Mouse (Mus musculus) liver, adult 2 months (tissue): ENCODE results near the gene Mrpl22. TPM values are rescaled to one million over a fixed set of nuclear protein-coding genes. Genes with fewer than 3 reads are reported as not detected.

Source experiments
- DNase-seq: peaks from one replicate; pipeline ENCODE4 v3.0.0-alpha.2; 2011; ENCODE audit warnings: low read depth, low spot score; ENCODE audit errors: extremely low read depth
- H3K27ac ChIP-seq: fragments of 200-500 bp; replicated peaks from 2 replicates; pipeline ENCODE4 v1.5.1; 2012; ENCODE audit warnings: low read depth, mild to moderate bottlenecking, control low read depth, inconsistent platforms, low read length; ENCODE audit not compliant: insufficient read depth
- H3K27me3 ChIP-seq: fragments of 200-500 bp; 2 replicates; pipeline ENCODE4 v1.6.1; 2012; ENCODE audit warnings: mild to moderate bottlenecking, moderate library complexity, low read length, inconsistent platforms; ENCODE audit not compliant: control insufficient read depth, insufficient read depth
- H3K36me3 ChIP-seq: fragments of 200-500 bp; 2 replicates; pipeline ENCODE4 v1.6.1; 2012; ENCODE audit warnings: low read length, inconsistent platforms; ENCODE audit not compliant: control insufficient read depth, insufficient read depth
- H3K4me1 ChIP-seq: fragments of 200-500 bp; 2 replicates; pipeline ENCODE4 v1.6.1; 2011; ENCODE audit warnings: low read length; ENCODE audit not compliant: control insufficient read depth, insufficient read depth
- H3K4me3 ChIP-seq: fragments of 200-500 bp; 2 replicates; pipeline ENCODE4 v1.5.1; 2011; ENCODE audit warnings: low read depth, mild to moderate bottlenecking, control low read depth, low read length, moderate library complexity; ENCODE audit not compliant: insufficient read depth
- H3K79me2 ChIP-seq: fragments of 200-500 bp; 2 replicates; pipeline ENCODE4 v1.6.1; 2012; ENCODE audit warnings: inconsistent platforms, mild to moderate bottlenecking, low read length, moderate library complexity; ENCODE audit not compliant: control insufficient read depth, insufficient read depth
- H3K9ac ChIP-seq: fragments of 200-500 bp; 2 replicates; pipeline ENCODE4 v1.6.1; 2012; ENCODE audit warnings: low read depth, mild to moderate bottlenecking, control low read depth, inconsistent platforms, low read length
- CTCF ChIP-seq: fragments of 200-500 bp; IDR thresholded peaks from 2 replicates; pipeline ENCODE4 v1.5.1; 2011; ENCODE audit warnings: low read depth, low read length, control low read depth
- POLR2A ChIP-seq: fragments of 200-500 bp; IDR thresholded peaks from 2 replicates; pipeline ENCODE4 v1.6.1; 2011; ENCODE audit warnings: low read length, control low read depth; ENCODE audit not compliant: insufficient read depth; ENCODE audit errors: extremely low read depth
- WGBS: fragments of 180-500 bp; shearing (Covaris S2); methylation state at CpG from one replicate; pipeline ENCODE4 v1.1.7; 2018; 5-methylcytosine and 5-hydroxymethylcytosine counted together
- polyA plus RNA-seq: library from polyadenylated mRNA; depleted of rRNA; stranded (reverse); fragments of >200 nt; gene quantifications from 2 replicates; pipeline ENCODE4 v1.2.3, GENCODE M21; 2012; rRNA removed
- total RNA-seq: library from RNA; depleted of rRNA; stranded (reverse); fragments of >200 nt; gene quantifications from 2 replicates; pipeline ENCODE4 v1.2.3, GENCODE M21; 2014; rRNA removed

Gene Mrpl22
- total RNA-seq (34.5 and 41.1 TPM in 2 replicates), polyA plus RNA-seq (57.1 and 63.4 TPM in 2 replicates)

- peaks cover 11% of the 10 kb centered on the region for H3K4me1 ChIP-seq
- H3K9ac ChIP-seq = peak within 1 kb of the TSS; percentile 75
- under 1% methylated on average over 34 of the region's 34 CpGs for WGBS
- peak; percentile 88 for DNase-seq
- peak within 1 kb of the TSS; percentile 68 for H3K4me3 ChIP-seq
- H3K36me3 ChIP-seq = peaks cover 26% of the 10 kb centered on the region
- TF ChIP-seq POLR2A (peak; percentile 50; the same call in 1 of the 2 replicates), CTCF (no peak)
- H3K79me2 ChIP-seq = peaks cover 4% of the 10 kb centered on the region; the same call in 1 of the 2 replicates
- H3K27ac ChIP-seq = peak within 1 kb of the TSS; percentile 62
- no peaks in the 10 kb centered on the region for H3K27me3 ChIP-seq
Measured at GRCm38 (mm10) chr11:58171459-58172091, at the start of gene Mrpl22. Mrpl22 (plus strand) TSS chr11:58171661.

- Histone ChIP-seq H3K27me3 (no peaks in the 10 kb centered on the region), H3K27ac (no peak overlapping the region), H3K36me3 (peaks cover 21% of the 10 kb centered on the region; the same call in 1 of the 2 replicates), H3K9ac (no peak overlapping the region), H3K4me1 (peaks cover 7% of the 10 kb centered on the region), H3K79me2 (no peaks in the 10 kb centered on the region), H3K4me3 (no peak overlapping the region)
- no peak for TF ChIP-seq CTCF
- TF ChIP-seq POLR2A = no peak
- no peak for DNase-seq
- WGBS = 92% methylated on average over 2 of the region's 2 CpGs
Measured at GRCm38 (mm10) chr11:58123711-58124110, 47.8 kb upstream of the Mrpl22 start.

GRCm38 (mm10) chr11:58125021-58125420, 46.4 kb upstream of the Mrpl22 start:
- H3K27ac ChIP-seq = no peak overlapping the region
- TF ChIP-seq POLR2A (no peak), CTCF (no peak)
- H3K36me3 ChIP-seq = peaks cover 23% of the 10 kb centered on the region; the same call in 1 of the 2 replicates
- H3K79me2 ChIP-seq = no peaks in the 10 kb centered on the region
- 85% methylated on average over 11 of the region's 11 CpGs for WGBS
- no peak for DNase-seq
- no peak overlapping the region for H3K9ac ChIP-seq
- no peak overlapping the region for H3K4me3 ChIP-seq
- H3K27me3 ChIP-seq = no peaks in the 10 kb centered on the region
- peaks cover 7% of the 10 kb centered on the region for H3K4me1 ChIP-seq

- Histone ChIP-seq H3K4me3 (no peak overlapping the region), H3K27ac (peak overlapping the region; percentile 22), H3K9ac (no peak overlapping the region), H3K79me2 (no peaks in the 10 kb centered on the region), H3K27me3 (no peaks in the 10 kb centered on the region), H3K36me3 (peaks cover 13% of the 10 kb centered on the region; the same call in 1 of the 2 replicates), H3K4me1 (peaks cover 7% of the 10 kb centered on the region)
- DNase-seq = peak; percentile 90
- 28% methylated on average over 7 of the region's 7 CpGs for WGBS
- TF ChIP-seq POLR2A (no peak), CTCF (peak; percentile 56)
Measured at GRCm38 (mm10) chr11:58126397-58127160, 44.9 kb upstream of the Mrpl22 start.

- Histone ChIP-seq H3K4me1 (peaks cover 7% of the 10 kb centered on the region), H3K4me3 (no peak overlapping the region), H3K27ac (peak overlapping the region; percentile 82), H3K79me2 (no peaks in the 10 kb centered on the region), H3K36me3 (peaks cover 16% of the 10 kb centered on the region; the same call in 1 of the 2 replicates), H3K27me3 (no peaks in the 10 kb centered on the region), H3K9ac (no peak overlapping the region)
- DNase-seq = peak; percentile 94
- TF ChIP-seq POLR2A (no peak), CTCF (no peak)
- 22% methylated on average over 2 of the region's 2 CpGs for WGBS
Measured at GRCm38 (mm10) chr11:58127544-58127943, 43.9 kb upstream of the Mrpl22 start.
